Mouse (Mus musculus): ENCODE measurements around the gene Agl.

Gene Agl

DNA sequence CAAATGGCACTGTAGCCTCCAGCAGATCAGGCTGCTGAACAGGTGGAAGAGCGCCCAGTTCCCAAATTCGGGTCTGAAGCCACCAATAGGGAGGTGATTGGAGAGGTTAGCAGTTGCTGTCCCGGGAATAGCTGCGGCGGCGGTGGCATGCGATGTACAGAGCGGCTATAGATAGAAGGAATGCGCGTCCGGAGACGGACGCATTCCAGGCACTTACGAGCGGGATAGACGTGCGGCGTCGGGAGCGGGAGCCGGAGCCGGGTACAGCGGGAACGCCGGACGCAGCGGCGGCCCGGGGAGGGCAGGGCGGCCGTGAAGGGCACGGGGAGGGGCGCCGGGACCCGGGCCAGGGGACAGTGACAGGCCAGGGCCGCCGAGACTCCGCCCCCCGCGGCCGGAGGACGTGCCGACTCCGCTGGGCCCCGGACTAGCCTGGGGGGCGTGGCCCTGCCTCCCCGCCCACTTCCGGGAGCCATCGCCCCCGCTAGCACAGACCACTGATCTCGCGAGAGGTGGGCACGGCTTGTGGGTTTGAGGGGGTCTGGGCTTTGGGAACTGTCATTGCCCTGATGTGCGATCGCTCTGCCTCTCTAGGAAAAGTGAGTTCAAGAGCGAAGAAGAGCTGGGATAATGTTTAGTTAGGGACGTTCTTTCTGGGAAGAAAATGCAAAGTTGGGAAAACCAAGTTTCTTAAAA, at the start of gene Agl:
Agl (minus strand) TSS at position 356 of the 696 bp plus-strand sequence.
- peak; percentile 99 for DNase-seq (ENCODE audit: low spot score)

- DNase-seq (ENCODE audit: low spot score): no peak
Observed at GRCm38 (mm10) chr3:116857611-116858010, 49.6 kb upstream of the Agl start.

GRCm38 (mm10) chr3:116852421-116852820, 44.5 kb upstream of the Agl start:
- DNase-seq (ENCODE audit: low spot score): no peak

DNA sequence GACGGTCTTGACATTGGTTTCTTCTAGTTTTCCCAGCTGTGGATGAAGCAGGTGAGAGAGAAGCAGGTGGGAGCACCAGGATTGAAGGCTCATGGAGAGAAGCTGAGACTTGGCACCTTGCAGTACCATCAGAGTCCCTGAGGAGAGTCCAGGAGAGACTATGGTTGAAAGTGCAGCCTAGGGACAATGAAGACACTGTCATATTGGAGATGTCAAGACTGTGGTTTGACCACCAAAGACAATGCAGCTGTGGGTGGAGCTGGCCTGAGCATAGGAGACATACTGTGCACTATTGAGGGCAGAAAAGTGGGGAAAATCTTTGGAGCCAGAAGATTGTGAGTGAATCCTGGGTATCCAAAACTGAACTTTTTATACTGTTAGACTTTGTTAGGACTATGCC, 42.4 kb upstream of the Agl start:
- DNase-seq (ENCODE audit: low spot score): no peak

- DNase-seq (ENCODE audit: low spot score): no peak
Observed at GRCm38 (mm10) chr3:116848936-116849335, 41.0 kb upstream of the Agl start.

- no peak for DNase-seq (ENCODE audit: low spot score)
Observed at GRCm38 (mm10) chr3:116848099-116848498, 40.1 kb upstream of the Agl start.

GRCm38 (mm10) chr3:116846084-116846483, 38.1 kb upstream of the Agl start:
- no peak for DNase-seq (ENCODE audit: low spot score)

GRCm38 (mm10) chr3:116844880-116845579, 37.1 kb upstream of the Agl start:
- DNase-seq (ENCODE audit: low spot score): no peak

DNA sequence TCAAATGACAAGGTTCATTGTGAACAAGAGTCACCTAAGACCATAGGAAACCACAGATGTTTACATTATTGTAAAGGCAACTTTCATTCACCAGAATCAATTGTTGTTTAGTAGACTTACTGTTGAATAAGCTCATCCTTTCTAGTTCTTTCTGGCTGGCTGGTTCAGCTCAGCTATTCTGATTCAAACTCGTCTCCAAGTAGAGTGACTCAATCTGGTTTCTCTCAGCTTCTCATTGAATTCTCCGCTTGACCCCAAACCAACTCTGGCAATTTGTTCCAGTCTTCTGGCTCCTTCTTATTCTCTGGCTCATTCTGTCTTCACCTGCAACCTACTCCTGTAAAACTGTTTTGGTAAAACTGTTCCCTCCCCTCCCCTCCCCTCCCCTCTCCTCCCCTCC, 33.3 kb upstream of the Agl start:
- DNase-seq (ENCODE audit: low spot score): no peak

DNA sequence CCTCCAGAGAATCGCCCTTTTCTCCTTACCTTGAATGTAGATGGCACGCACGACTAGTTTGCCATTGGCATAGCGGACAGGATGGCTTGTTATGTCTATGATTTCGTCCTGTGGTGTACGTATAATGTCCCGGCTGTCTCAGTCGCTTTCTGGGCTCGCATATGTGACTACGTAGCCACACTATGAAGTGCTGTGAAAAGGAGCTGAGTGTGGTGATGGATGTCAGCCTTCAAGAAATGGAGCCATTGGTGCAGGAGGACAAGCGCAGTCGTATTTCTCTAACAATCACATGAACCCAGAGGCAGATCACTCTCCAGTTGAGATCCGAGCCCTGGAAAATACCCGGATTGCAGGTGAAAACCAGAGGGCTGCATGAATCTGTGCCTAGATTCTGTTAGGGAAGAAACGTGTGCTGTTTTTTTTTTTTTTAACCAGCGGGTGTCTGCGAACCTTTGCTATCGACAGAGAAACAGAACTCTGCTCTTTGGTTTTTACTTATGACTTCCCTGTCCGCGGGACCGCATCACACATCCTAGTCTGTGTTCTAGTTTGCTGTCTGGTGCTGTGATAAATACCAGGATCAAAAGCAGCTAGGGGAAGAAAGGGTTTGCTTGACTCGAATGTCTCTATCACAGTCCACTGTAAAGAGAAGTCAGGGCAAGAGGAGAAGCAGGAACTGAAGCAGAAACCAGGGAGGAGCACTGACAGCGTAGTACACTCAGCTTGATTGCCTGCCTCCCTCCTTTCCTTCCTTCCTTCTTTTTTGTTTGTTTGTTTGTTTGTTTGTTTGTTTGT, 28.9 kb upstream of the Agl start:
- DNase-seq (ENCODE audit: low spot score): no peak

- peak; percentile 97 for DNase-seq (ENCODE audit: low spot score)
Observed at GRCm38 (mm10) chr3:116835770-116836680, 28.1 kb upstream of the Agl start.

- DNase-seq (ENCODE audit: low spot score): no peak
Observed at GRCm38 (mm10) chr3:116835350-116835749, 27.4 kb upstream of the Agl start.

GRCm38 (mm10) chr3:116834241-116834640, 26.3 kb upstream of the Agl start:
- no peak for DNase-seq (ENCODE audit: low spot score)

- DNase-seq (ENCODE audit: low spot score): no peak
Observed at GRCm38 (mm10) chr3:116833491-116833890, 25.5 kb upstream of the Agl start.

GRCm38 (mm10) chr3:116832526-116833310, 24.8 kb upstream of the Agl start:
- DNase-seq (ENCODE audit: low spot score): no peak

DNA sequence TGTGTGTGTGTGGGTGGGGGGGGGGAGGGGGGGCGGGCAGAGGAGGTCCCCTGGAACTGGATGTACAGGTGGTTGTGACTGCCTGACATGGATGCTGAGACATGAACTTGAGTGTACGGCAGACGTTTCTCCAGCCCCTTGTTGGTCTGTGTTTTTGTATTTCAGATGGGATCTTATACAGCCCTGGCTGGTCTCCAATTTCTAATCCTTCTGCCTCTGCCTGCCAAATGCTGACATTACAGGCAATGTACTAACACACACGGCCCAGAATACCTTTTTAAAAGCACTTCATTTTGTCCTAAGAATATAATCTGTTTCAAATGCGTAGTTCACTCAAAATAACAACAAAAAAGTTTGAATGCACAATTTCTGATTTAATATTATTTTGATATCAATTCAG, 23.4 kb upstream of the Agl start:
- no peak for DNase-seq (ENCODE audit: low spot score)

DNA sequence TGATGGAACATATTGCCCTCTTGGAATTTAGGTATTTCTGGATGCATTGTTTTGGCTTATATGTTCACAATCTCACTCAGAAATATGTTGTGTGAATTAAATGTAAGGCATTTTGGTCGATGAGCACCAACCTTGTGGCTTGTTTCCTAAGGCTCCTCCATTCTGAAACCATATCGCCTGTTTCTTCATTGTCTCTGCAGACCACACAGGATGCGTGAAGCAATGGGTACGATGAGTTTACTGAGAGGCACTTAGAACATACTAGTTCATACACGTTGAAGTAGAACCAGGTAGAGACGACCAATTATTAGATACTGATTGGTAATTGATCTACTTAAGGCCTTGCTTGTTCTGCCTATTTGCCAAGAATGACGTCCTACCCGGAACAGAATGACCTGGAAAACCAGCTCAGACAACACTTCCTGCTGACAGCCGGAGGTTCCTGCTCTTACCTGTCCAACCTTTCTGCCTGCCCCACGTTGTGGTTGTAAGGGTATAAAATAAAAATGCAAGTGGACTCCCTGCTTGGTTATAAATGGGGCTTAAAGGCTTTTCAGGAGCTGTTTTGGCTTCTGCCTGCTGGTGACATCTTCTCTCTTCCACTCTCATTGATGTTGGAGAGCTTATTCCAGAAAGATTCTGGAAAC, 21.4 kb upstream of the Agl start:
- DNase-seq (ENCODE audit: low spot score): no peak

- DNase-seq (ENCODE audit: low spot score): no peak
Observed at GRCm38 (mm10) chr3:116826471-116827215, 18.7 kb upstream of the Agl start.

GRCm38 (mm10) chr3:116817231-116817630, 9.3 kb upstream of the Agl start:
- DNase-seq (ENCODE audit: low spot score): no peak

Measured in embryo, embryonic 10 days (tissue).